23 mouse cellular contexts compared by ENCODE assay signal in genomic region chr2:38139536-38139935, GRCm38 (mm10).
A peak's percentile ranks its signal among the peaks of the same experiment; 100 is the strongest.
DNase-seq lines count a peak whose midpoint lies in the region; ATAC-seq lines count a peak whose summit lies in the region.
"Had no signal": no experiment of that assay in that cellular context is flagged by ENCODE, and none has a peak within 500 bp of the region (broad histone marks: within the 10 kb centered on the region; RNA-seq: fewer than 3 reads in every experiment).

No protein-coding gene starts in this region.

- H3K36me3 ChIP-seq in forebrain, embryonic 12.5 days (replicated peaks) = no peaks in the 10 kb centered on the region
- no peaks in the 10 kb centered on the region for H3K36me3 ChIP-seq in forebrain, embryonic 11.5 days (ENCODE audit: control insufficient read depth, insufficient read depth, low read length)
- H3K36me3 ChIP-seq in hindbrain, embryonic 11.5 days (ENCODE audit: control insufficient read depth, insufficient read depth, low read length) = no peaks in the 10 kb centered on the region
- H3K36me3 ChIP-seq in hindbrain, embryonic 14.5 days (replicated peaks; ENCODE audit: control insufficient read depth, insufficient read depth) = no peaks in the 10 kb centered on the region
- no peaks in the 10 kb centered on the region for H3K36me3 ChIP-seq in midbrain, embryonic 14.5 days (ENCODE audit: control insufficient read depth, insufficient read depth, low read length)
- H3K36me3 ChIP-seq in midbrain, embryonic 10.5 days = no peaks in the 10 kb centered on the region
- H3K36me3 ChIP-seq: embryonic facial prominence, embryonic 15.5 days; heart, embryonic 15.5 days had no signal

- no peaks in the 10 kb centered on the region for H3K27me3 ChIP-seq in forebrain, embryonic 12.5 days
- no peaks in the 10 kb centered on the region for H3K27me3 ChIP-seq in forebrain, embryonic 11.5 days (ENCODE audit: control insufficient read depth, insufficient read depth, low read length)
- H3K27me3 ChIP-seq in hindbrain, embryonic 11.5 days (ENCODE audit: control insufficient read depth, insufficient read depth, low read length) = no peaks in the 10 kb centered on the region
- no peaks in the 10 kb centered on the region for H3K27me3 ChIP-seq in hindbrain, embryonic 14.5 days (ENCODE audit: control insufficient read depth, insufficient read depth, low read length)
- H3K27me3 ChIP-seq in midbrain, embryonic 14.5 days (ENCODE audit: control insufficient read depth, insufficient read depth, low read length) = no peaks in the 10 kb centered on the region
- peaks cover 8% of the 10 kb centered on the region; the same call in 1 of the 2 replicates for H3K27me3 ChIP-seq in midbrain, embryonic 10.5 days (ENCODE audit: low read depth, poor library complexity, severe bottlenecking)
- H3K27me3 ChIP-seq: CH12.LX; embryonic facial prominence, embryonic 15.5 days; heart, embryonic 15.5 days; Patski had no signal

- H3K9me3 ChIP-seq in forebrain, embryonic 12.5 days = no peaks in the 10 kb centered on the region
- no peaks in the 10 kb centered on the region for H3K9me3 ChIP-seq in forebrain, embryonic 11.5 days (ENCODE audit: control insufficient read depth, low read length)
- no peaks in the 10 kb centered on the region for H3K9me3 ChIP-seq in hindbrain, embryonic 11.5 days (ENCODE audit: control insufficient read depth, low read length)
- no peaks in the 10 kb centered on the region for H3K9me3 ChIP-seq in hindbrain, embryonic 14.5 days (ENCODE audit: control insufficient read depth, low read length)
- H3K9me3 ChIP-seq in midbrain, embryonic 14.5 days (ENCODE audit: control insufficient read depth, low read length) = no peaks in the 10 kb centered on the region
- H3K9me3 ChIP-seq in midbrain, embryonic 10.5 days (replicated peaks) = no peaks in the 10 kb centered on the region
- H3K9me3 ChIP-seq: embryonic facial prominence, embryonic 15.5 days; heart, embryonic 15.5 days had no signal

- peaks cover 52% of the 10 kb centered on the region for H3K4me1 ChIP-seq in forebrain, embryonic 12.5 days
- peaks cover 14% of the 10 kb centered on the region for H3K4me1 ChIP-seq in forebrain, embryonic 11.5 days (replicated peaks; ENCODE audit: control insufficient read depth, insufficient read depth, low read length)
- no peaks in the 10 kb centered on the region for H3K4me1 ChIP-seq in hindbrain, embryonic 11.5 days (replicated peaks; ENCODE audit: control insufficient read depth, insufficient read depth, low read length)
- peaks cover 9% of the 10 kb centered on the region for H3K4me1 ChIP-seq in hindbrain, embryonic 14.5 days (replicated peaks; ENCODE audit: control insufficient read depth, insufficient read depth, low read length)
- H3K4me1 ChIP-seq in midbrain, embryonic 14.5 days (ENCODE audit: control insufficient read depth, insufficient read depth, low read length) = peaks cover 46% of the 10 kb centered on the region
- H3K4me1 ChIP-seq in midbrain, embryonic 10.5 days = peaks cover 89% of the 10 kb centered on the region

- DNase-seq in forebrain, embryonic 11.5 days (ENCODE audit: low spot score) = no peak
- DNase-seq in hindbrain, embryonic 11.5 days (ENCODE audit: low spot score) = peak; percentile 26
- no peak for DNase-seq in hindbrain, embryonic 14.5 days (ENCODE audit: low spot score)
- DNase-seq in midbrain, embryonic 14.5 days = peak; percentile 35
- DNase-seq in midbrain, embryonic 10.5 days (ENCODE audit: low spot score) = no peak
- DNase-seq in ovary, adult 18-20 months (ENCODE audit: low spot score) = no peak
- DNase-seq: adrenal gland, postnatal 14 days; cerebellum, adult 18-20 months; cerebellum, adult 9-11 months; cerebellum, postnatal 36 days; gastrocnemius, postnatal 36 days; heart, adult 18-20 months; heart, postnatal 14 days; kidney, adult 11 months had no signal

- 41% methylated on average over 3 of the region's 3 CpGs for WGBS in forebrain, embryonic 12.5 days
- WGBS in forebrain, embryonic 11.5 days = 45% methylated on average over 3 of the region's 3 CpGs
- WGBS in hindbrain, embryonic 11.5 days = 50% methylated on average over 3 of the region's 3 CpGs
- WGBS in hindbrain, embryonic 14.5 days = 50% methylated on average over 3 of the region's 3 CpGs
- 43% methylated on average over 3 of the region's 3 CpGs for WGBS in midbrain, embryonic 14.5 days
- 69% methylated on average over 3 of the region's 3 CpGs for WGBS in midbrain, embryonic 10.5 days

- 0 out of 2 replicates have a peak overlapping the region, but pooled peaks have one; percentile 27 for H3K9ac ChIP-seq in forebrain, embryonic 12.5 days
- H3K9ac ChIP-seq in forebrain, embryonic 11.5 days (ENCODE audit: low read length) = no peak overlapping the region
- no peak overlapping the region for H3K9ac ChIP-seq in hindbrain, embryonic 11.5 days (ENCODE audit: low read depth, low read length)
- H3K9ac ChIP-seq in hindbrain, embryonic 14.5 days = no peak overlapping the region
- H3K9ac ChIP-seq in midbrain, embryonic 14.5 days (replicated peaks; ENCODE audit: low read length) = no peak overlapping the region
- H3K9ac ChIP-seq: embryonic facial prominence, embryonic 15.5 days; heart, embryonic 15.5 days had no signal

- 0 out of 2 replicates have a peak overlapping the region, but pooled peaks have one; percentile 47 for H3K27ac ChIP-seq in forebrain, embryonic 12.5 days
- H3K27ac ChIP-seq in forebrain, embryonic 11.5 days (ENCODE audit: low read depth, low read length) = no peak overlapping the region
- no peak overlapping the region for H3K27ac ChIP-seq in hindbrain, embryonic 11.5 days (ENCODE audit: low read depth, low read length)
- no peak overlapping the region for H3K27ac ChIP-seq in hindbrain, embryonic 14.5 days
- no peak overlapping the region; the same call in 1 of the 2 replicates for H3K27ac ChIP-seq in midbrain, embryonic 14.5 days (replicated peaks; ENCODE audit: low read depth, low read length)
- H3K27ac ChIP-seq in midbrain, embryonic 10.5 days (replicated peaks) = no peak overlapping the region; the same call in 1 of the 2 replicates
- H3K27ac ChIP-seq: embryonic facial prominence, embryonic 15.5 days; heart, embryonic 15.5 days had no signal

- no peak overlapping the region for H3K4me3 ChIP-seq in forebrain, embryonic 12.5 days (replicated peaks)
- no peak overlapping the region for H3K4me3 ChIP-seq in forebrain, embryonic 11.5 days (ENCODE audit: low read depth, low read length)
- no peak overlapping the region for H3K4me3 ChIP-seq in hindbrain, embryonic 11.5 days (ENCODE audit: low read depth, low read length)
- no peak overlapping the region for H3K4me3 ChIP-seq in hindbrain, embryonic 14.5 days (replicated peaks; ENCODE audit: low read length)
- no peak overlapping the region for H3K4me3 ChIP-seq in midbrain, embryonic 14.5 days (replicated peaks; ENCODE audit: low read depth, low read length)
- H3K4me3 ChIP-seq in midbrain, embryonic 10.5 days = no peak overlapping the region
- H3K4me3 ChIP-seq: embryonic facial prominence, embryonic 15.5 days; erythroblast, embryonic 14.5 days; heart, embryonic 15.5 days had no signal

- no peak for ATAC-seq in forebrain, embryonic 12.5 days (ENCODE audit: low FRiP score)
- ATAC-seq in forebrain, embryonic 11.5 days (replicated peaks; ENCODE audit: low FRiP score) = no peak
- ATAC-seq in hindbrain, embryonic 11.5 days (ENCODE audit: low FRiP score) = no peak
- ATAC-seq in hindbrain, embryonic 14.5 days (ENCODE audit: low FRiP score) = no peak
- no peak for ATAC-seq in midbrain, embryonic 14.5 days (ENCODE audit: low FRiP score, low TSS enrichment)
- ATAC-seq: activated CD4-positive, CD25-positive, alpha-beta regulatory T cell, adult 4 months; hindbrain, embryonic 16.5 days; Patski had no signal

- no peak overlapping the region for H3K4me2 ChIP-seq in forebrain, embryonic 12.5 days
- no peak overlapping the region for H3K4me2 ChIP-seq in forebrain, embryonic 11.5 days (ENCODE audit: low read depth, low read length, severe bottlenecking)
- no peak overlapping the region for H3K4me2 ChIP-seq in hindbrain, embryonic 11.5 days (replicated peaks; ENCODE audit: low read depth, low read length)
- H3K4me2 ChIP-seq in hindbrain, embryonic 14.5 days (replicated peaks) = no peak overlapping the region
- H3K4me2 ChIP-seq in midbrain, embryonic 14.5 days (ENCODE audit: low read length) = no peak overlapping the region
- H3K4me2 ChIP-seq: embryonic facial prominence, embryonic 15.5 days; heart, embryonic 11.5 days; heart, embryonic 15.5 days had no signal

Comparison
In these comparisons a context has a peak if more than half of its experiments do, and no peak if none do; other contexts are left out.
1. DNase-seq: peak in hindbrain, embryonic 11.5 days (single experiment) and midbrain, embryonic 14.5 days (single experiment); none in forebrain, embryonic 11.5 days (single experiment), hindbrain, embryonic 14.5 days (single experiment), midbrain, embryonic 10.5 days (single experiment) and ovary, adult 18-20 months (single experiment).